Comparison of ENCODE assay signal across 11 mouse cellular contexts in genomic region chr4:102617774-102618173, GRCm38 (mm10).
"Had no signal": no experiment of that assay in that cellular context is flagged by ENCODE, and none has a peak within 500 bp of the region (broad histone marks: within the 10 kb centered on the region; RNA-seq: fewer than 3 reads in every experiment).

No protein-coding gene starts in this region.

- H3K9ac ChIP-seq: kidney, embryonic 15.5 days; liver, embryonic 14.5 days; neural tube, embryonic 12.5 days had no signal

- H3K36me3 ChIP-seq: kidney, embryonic 15.5 days; neural tube, embryonic 12.5 days had no signal

- H3K4me2 ChIP-seq: kidney, embryonic 15.5 days; neural tube, embryonic 12.5 days had no signal

- ATAC-seq: inflammation-experienced regulatory T-cells, adult 6 months had no signal

- H3K9me3 ChIP-seq: kidney, embryonic 15.5 days; neural tube, embryonic 12.5 days had no signal

- H3K27ac ChIP-seq: kidney, embryonic 15.5 days; liver, embryonic 14.5 days; neural tube, embryonic 12.5 days; stomach, postnatal 0 days had no signal

- H3K27me3 ChIP-seq: kidney, embryonic 15.5 days; neural tube, embryonic 12.5 days had no signal

- DNase-seq: kidney, adult 2 months; kidney, postnatal 14 days; left cerebral cortex, postnatal 4 days; liver; midbrain, embryonic 14.5 days; thymus, postnatal 4 days had no signal

- H3K4me3 ChIP-seq: kidney, embryonic 15.5 days; neural tube, embryonic 12.5 days had no signal

- H3K4me1 ChIP-seq: kidney, embryonic 15.5 days; neural tube, embryonic 12.5 days had no signal
